Mouse (Mus musculus) Muller cell, postnatal 12 days (primary cell): ENCODE results near the gene Gast.
"Not testable (repeated sequence)": the region's sequence is repeated elsewhere in the genome, so short reads cannot be mapped to it uniquely, and the experiment has no call there.

Experiments
- DNase-seq: peaks from one replicate; pipeline ENCODE4 v3.0.0-alpha.2; 2015; ENCODE audit errors: inconsistent ontology term

Gene Gast

GRCm38 (mm10) chr11:100333944-100334457, at the start of gene Gast:
TSS of gene Gast (plus strand) at chr11:100334407.
- DNase-seq: no peak

- DNase-seq: no peak
Observed at GRCm38 (mm10) chr11:100284988-100285387, 49.2 kb upstream of the Gast start.

DNA sequence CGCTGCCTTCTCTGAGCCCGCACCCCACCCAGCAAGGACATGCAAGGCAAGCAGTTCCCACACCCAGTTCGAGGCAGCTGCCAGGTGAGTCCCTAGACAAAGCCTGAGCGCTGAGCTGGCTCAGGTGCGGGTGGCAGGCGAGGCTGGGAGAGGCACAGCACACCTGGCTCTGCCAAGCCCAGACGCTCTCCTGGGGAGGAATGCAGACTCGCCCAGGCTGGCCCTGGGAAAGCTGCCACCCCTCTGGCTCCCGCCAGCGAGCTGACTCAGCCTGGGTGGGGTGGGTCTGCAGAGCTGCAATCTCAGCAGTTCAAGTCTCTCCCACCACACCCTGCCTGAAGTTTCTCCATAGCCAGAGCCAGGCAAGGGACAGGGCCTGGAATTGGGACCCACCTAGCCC, 47.2 kb upstream of the Gast start:
- DNase-seq: peak; percentile 76

DNA sequence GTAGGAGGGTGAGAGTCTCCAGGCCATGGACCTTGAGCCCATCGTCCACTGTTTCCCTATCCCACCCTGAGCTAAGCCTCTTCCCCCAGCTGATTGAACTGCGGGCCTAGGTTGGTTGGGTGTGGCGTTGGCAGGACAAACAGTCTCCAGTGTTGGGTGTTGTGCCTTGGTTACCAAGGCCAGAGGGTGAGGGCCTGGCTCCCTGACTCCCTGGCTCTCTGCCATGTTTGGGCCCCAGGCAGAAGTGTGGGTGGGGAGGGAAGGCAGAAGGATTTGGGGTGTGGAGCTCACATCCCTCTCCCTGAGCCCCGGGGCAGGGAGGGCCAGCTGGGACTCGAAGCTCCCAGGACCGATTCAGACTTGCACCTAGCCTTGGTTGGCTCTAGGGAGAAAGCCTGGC, 45.3 kb upstream of the Gast start:
- DNase-seq: peak; percentile 22

DNA sequence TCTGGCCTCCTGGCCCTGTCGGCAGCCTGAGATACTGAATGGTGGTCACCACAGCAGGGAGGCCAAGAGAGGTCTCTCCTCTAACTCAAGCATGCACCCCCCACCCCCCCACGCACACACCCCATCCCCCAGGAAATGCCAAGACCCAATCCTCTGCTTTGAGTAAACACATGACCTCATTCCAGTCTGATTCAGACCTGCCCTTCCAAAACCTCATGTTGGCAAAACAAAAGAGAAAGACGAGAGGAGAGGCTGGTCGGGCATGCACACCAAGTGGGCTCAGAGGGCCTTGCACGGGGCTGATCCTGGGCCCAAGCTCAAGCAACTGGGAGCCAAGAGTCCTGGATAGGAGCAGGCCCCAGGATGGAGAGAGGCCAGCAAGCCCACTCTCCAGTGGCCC, 44.0 kb upstream of the Gast start:
- DNase-seq: peak; percentile 63

- DNase-seq: no peak
Observed at GRCm38 (mm10) chr11:100292884-100293283, 41.3 kb upstream of the Gast start.

GRCm38 (mm10) chr11:100295308-100295707, 38.9 kb upstream of the Gast start:
- DNase-seq: peak; percentile 71

GRCm38 (mm10) chr11:100297801-100298200, 36.4 kb upstream of the Gast start:
- no peak for DNase-seq

GRCm38 (mm10) chr11:100298274-100299036, 35.8 kb upstream of the Gast start:
- DNase-seq: peak; percentile 72

GRCm38 (mm10) chr11:100300293-100300692, 33.9 kb upstream of the Gast start:
- peak; percentile 31 for DNase-seq

DNA sequence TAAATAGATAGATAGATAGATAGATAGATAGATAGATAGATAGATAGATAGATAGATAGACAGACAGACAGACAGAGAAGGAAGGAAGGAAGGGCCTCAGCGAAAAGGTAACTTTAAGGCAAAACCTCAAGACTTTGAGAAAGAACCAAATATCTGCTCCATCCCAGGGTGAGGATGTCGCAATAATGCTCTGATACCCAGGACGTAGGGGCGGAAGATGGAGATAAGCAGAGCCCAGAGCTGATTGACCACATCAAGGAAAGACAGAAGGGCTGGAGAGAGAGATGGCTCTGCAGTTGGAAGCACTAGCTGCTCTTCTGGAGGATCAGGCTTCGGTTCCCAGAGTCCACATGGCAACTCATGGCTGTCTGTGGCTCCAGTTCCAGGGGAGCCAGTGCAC, 32.9 kb upstream of the Gast start:
- no peak for DNase-seq

- no peak for DNase-seq
Observed at GRCm38 (mm10) chr11:100307900-100308299, 26.3 kb upstream of the Gast start.

- DNase-seq: not testable (repeated sequence)
Observed at GRCm38 (mm10) chr11:100308672-100309071, 25.5 kb upstream of the Gast start.

DNA sequence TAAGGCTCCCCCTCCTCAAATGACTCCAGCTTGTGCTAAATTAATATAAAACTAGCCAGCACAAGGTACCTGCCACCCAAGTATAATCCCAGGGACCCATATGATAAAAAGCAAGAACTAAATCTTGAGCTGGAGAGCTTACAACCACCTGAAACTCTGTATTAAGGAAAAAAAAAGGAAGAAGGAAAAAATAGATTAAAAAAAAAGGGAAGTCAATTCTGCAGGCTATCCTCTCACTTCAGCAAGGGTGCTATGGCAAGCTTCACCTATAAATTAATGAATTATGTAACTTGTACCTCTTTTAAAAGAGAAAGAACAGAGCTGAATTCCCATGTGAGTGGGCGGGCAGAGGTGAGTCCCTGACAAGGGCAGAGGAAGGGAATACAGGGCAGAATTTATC, 22.6 kb upstream of the Gast start:
- DNase-seq: no peak

DNA sequence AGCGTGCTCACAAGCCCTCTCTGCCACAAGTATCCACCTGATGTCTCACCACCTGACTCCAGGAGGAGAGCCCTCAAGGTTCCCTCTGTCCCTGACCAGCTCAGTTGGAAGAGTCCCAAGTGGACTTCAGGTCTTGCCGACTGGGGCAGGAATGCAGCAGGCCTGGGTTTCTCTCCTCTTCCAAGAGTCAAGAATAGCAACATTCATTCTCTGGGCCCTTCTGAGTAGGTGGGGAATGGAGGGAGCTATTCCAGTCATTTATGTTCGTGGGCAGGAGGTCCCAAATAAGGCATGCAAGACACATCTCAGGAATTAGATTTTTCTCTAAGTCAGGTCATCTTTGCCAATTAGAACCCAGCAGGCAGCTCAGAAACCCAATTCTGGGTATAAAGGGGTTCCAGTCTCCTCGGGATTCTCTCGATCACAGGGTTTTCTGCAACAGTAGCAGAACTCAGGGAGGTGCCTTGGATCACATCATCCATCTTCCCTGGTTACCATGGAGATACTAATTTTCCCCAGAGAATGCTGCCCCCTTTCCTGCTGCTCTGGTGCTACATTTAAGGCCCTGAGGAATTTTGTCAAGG, 22.0 kb upstream of the Gast start:
- peak; percentile 76 for DNase-seq

DNA sequence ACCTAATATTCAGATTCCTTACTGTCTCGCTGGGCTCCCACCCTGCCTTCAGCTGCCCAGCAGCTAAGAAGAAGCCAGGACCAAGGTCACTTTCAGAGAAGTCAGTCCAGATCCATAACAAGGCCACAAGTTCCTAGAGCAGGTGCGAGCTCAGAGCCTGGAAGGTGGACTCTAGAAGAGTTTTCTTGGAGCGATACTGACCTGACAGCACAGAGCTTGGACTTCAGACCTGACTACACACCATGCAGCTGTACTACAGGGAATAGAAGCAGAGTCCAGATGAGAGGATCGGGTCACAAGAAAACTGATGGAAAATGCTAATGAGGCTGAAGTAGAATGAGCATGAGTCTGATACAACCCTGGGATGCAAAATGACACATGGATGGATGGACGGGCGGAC, 20.8 kb upstream of the Gast start:
- DNase-seq: no peak

DNA sequence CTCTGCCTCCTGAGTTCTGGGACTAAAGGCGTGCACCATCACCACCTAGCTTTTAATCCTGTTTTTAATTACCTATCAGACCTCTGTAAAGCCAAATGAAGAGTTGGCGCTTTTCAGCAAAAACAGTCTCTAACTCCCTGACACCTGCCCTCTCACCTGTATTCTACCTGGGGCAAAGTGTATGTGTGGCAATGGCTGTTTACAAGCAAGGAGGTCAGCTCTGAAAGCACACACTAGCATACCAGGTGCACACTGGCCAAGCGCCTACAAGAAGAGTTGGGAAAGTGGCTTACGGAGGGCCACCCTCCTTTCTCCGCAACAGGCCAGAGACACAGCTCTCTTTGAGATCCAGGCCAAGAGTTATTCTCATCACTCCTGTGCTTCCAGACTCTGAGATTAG, 18.8 kb upstream of the Gast start:
- DNase-seq: no peak

GRCm38 (mm10) chr11:100317826-100318380, 16.3 kb upstream of the Gast start:
- no peak for DNase-seq

DNA sequence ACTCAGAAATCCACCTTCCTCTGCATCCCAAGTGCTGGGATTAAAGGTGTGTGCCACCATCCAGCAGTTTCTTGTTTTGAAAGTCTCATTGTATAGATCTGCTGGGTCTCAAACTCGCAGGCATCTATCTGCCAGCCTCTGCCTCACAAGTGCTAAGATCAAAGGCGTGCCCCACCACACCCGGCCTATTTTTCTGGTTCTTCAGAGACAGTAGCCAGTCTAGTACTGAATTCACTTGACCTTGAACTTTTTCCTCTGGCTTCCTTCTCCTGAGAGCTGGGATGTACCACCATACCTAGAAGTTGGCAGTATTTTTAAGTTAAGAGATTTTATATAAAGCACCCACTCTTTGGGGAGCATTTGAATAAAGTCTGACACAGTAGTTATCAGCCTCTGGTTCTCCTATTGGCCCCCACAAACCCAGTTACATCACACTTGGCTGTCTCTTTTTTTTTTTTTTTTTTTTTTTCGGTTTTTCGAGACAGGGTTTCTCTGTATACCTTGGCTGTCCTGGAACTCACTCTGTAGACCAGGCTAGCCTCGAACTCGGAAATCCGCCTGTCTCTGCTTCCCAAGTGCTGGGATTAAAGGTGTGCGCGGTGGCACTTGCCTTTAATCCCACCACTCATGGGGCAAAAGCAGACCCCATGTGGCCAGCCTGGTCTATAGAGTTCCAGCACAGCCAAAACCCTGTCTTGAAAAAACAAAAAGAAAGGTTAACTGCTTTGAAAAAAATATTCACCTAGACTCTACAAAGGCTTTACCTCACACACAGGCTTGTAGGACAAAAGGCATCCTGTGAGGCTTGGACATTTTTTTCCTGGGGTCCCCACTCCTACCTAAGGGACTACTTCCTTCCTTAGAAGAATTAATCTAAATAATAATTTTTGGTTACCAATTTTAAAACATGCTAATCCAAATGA, 15.4 kb upstream of the Gast start:
- DNase-seq: no peak

- peak; percentile 100 for DNase-seq
Observed at GRCm38 (mm10) chr11:100319492-100320171, 14.6 kb upstream of the Gast start, which contains the start of gene Eif1. TSS of gene Eif1 (plus strand) at chr11:100319885.

GRCm38 (mm10) chr11:100320172-100320630, 14.0 kb upstream of the Gast start:
- DNase-seq: peak; percentile 99
